Mouse (Mus musculus): Measurements from ENCODE around the gene Rpl3l. TPM values are rescaled to one million over a fixed set of nuclear protein-coding genes. Genes with fewer than 3 reads are reported as not detected.

Rpl3l gene
- polyA plus RNA-seq, 1 experiment from 2014 or later: 2.4 TPM

- no peak overlapping the region for H3K4me3 ChIP-seq (ENCODE audit: low read length)
- H3K9me3 ChIP-seq (replicated peaks; ENCODE audit: control insufficient read depth, low read length): peaks cover 5% of the 10 kb centered on the region; the same call in 1 of the 2 replicates
- 44% methylated on average over 3 of the region's 3 CpGs for WGBS
- 0 out of 2 replicates have a peak, but pooled peaks cover 3% of the 10 kb centered on the region for H3K4me1 ChIP-seq (ENCODE audit: control insufficient read depth, insufficient read depth, low read length)
- H3K27me3 ChIP-seq (ENCODE audit: control insufficient read depth, insufficient read depth, low read length): no peaks in the 10 kb centered on the region
- no peaks in the 10 kb centered on the region for H3K36me3 ChIP-seq (ENCODE audit: control insufficient read depth, insufficient read depth)
- ATAC-seq (replicated peaks; ENCODE audit: extremely low read depth, insufficient read depth, low FRiP score): no peak
- no peak overlapping the region for H3K4me2 ChIP-seq (ENCODE audit: low read depth, low read length)
- H3K27ac ChIP-seq (ENCODE audit: low read length): no peak overlapping the region
- H3K9ac ChIP-seq (ENCODE audit: low read length): no peak overlapping the region
Measured at GRCm38 (mm10) chr17:24769146-24769545, 41.5 kb downstream of the Rpl3l start.

DNA sequence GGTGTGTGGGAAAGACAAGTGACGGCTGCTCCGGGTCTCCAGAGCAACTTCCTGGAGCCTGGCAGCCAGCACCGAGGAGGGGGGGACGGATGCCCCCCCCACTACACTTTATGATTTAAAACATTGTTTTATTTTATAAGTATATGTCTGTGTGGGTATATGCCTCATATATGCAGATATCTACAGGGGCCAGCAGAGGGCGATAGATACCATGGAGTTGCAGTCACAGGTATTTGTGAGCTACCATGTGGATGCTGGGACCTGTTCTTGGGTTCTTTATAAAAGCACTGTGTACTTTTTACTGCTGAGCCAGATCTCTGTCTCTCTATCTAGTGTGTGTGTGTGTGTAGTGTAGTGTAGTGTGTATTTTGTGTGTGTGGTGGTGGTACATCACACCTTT, 45.6 kb downstream of the Rpl3l start:
- 82% methylated on average over 5 of the region's 5 CpGs for WGBS
- Histone ChIP-seq H3K4me1 (ENCODE audit: control insufficient read depth, insufficient read depth, low read length) (no peaks in the 10 kb centered on the region), H3K4me3 (ENCODE audit: low read length) (no peak overlapping the region), H3K4me2 (ENCODE audit: low read depth, low read length) (no peak overlapping the region), H3K9ac (ENCODE audit: low read length) (no peak overlapping the region), H3K36me3 (ENCODE audit: control insufficient read depth, insufficient read depth) (no peaks in the 10 kb centered on the region), H3K9me3 (replicated peaks; ENCODE audit: control insufficient read depth, low read length) (peaks cover 5% of the 10 kb centered on the region; the same call in 1 of the 2 replicates), H3K27ac (ENCODE audit: low read length) (no peak overlapping the region), H3K27me3 (ENCODE audit: control insufficient read depth, insufficient read depth, low read length) (no peaks in the 10 kb centered on the region)
- no peak for ATAC-seq (replicated peaks; ENCODE audit: extremely low read depth, insufficient read depth, low FRiP score)

GRCm38 (mm10) chr17:24775173-24775572, 47.6 kb downstream of the Rpl3l start:
- no peaks in the 10 kb centered on the region for H3K36me3 ChIP-seq (ENCODE audit: control insufficient read depth, insufficient read depth)
- 74% methylated on average over 8 of the region's 8 CpGs for WGBS
- H3K4me3 ChIP-seq (ENCODE audit: low read length): no peak overlapping the region
- ATAC-seq (replicated peaks; ENCODE audit: extremely low read depth, insufficient read depth, low FRiP score): no peak
- no peak overlapping the region for H3K9ac ChIP-seq (ENCODE audit: low read length)
- peaks cover 5% of the 10 kb centered on the region; the same call in 1 of the 2 replicates for H3K9me3 ChIP-seq (replicated peaks; ENCODE audit: control insufficient read depth, low read length)
- H3K27me3 ChIP-seq (ENCODE audit: control insufficient read depth, insufficient read depth, low read length): no peaks in the 10 kb centered on the region
- H3K27ac ChIP-seq (ENCODE audit: low read length): no peak overlapping the region
- no peaks in the 10 kb centered on the region for H3K4me1 ChIP-seq (ENCODE audit: control insufficient read depth, insufficient read depth, low read length)
- H3K4me2 ChIP-seq (ENCODE audit: low read depth, low read length): no peak overlapping the region

DNA sequence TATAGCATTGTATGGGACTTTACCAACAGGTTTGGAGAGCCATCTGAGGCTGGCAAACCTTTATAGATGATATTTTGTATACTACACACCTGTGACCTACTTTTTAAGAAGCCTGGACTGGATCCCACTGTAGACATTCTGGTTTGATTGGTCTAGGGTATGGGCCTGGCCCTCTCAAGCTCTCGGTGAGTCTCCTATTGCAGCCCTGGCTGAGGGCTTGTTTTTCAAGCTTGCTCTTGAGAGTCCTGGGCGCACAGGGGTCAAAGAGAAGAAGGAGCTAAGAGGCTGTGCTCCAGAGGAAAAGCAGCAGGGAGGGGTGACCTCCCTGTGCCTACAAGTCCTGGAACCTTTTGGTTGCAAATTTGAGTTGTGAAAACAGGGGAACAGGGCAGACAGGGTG, 49.5 kb downstream of the Rpl3l start:
- Histone ChIP-seq H3K4me1 (ENCODE audit: control insufficient read depth, insufficient read depth, low read length) (no peaks in the 10 kb centered on the region), H3K27ac (ENCODE audit: low read length) (no peak overlapping the region), H3K36me3 (ENCODE audit: control insufficient read depth, insufficient read depth) (no peaks in the 10 kb centered on the region), H3K4me3 (ENCODE audit: low read length) (no peak overlapping the region), H3K4me2 (ENCODE audit: low read depth, low read length) (no peak overlapping the region), H3K9ac (ENCODE audit: low read length) (no peak overlapping the region), H3K9me3 (replicated peaks; ENCODE audit: control insufficient read depth, low read length) (peaks cover 5% of the 10 kb centered on the region; the same call in 1 of the 2 replicates), H3K27me3 (ENCODE audit: control insufficient read depth, insufficient read depth, low read length) (no peaks in the 10 kb centered on the region)
- 60% methylated on average over 2 of the region's 2 CpGs for WGBS
- ATAC-seq (replicated peaks; ENCODE audit: extremely low read depth, insufficient read depth, low FRiP score): no peak

DNA sequence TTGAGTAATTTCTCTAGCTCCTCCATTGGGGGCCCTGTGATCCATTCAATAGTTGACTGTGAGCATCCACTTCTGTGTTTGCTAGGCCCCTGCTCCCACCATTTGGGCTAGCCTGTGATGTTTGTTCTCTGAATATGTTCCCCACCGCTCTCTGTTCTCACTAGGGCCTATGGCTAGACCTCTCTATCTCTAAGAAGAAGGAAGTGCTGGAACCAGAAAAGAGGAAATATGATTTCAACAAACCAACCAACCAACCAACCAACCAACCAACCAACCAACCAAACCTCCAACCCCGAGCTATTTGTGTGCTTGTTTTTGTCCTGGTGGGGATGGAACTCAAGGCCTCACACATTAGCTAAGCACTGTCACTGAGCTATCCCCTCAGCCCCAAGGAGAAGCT, 53.2 kb downstream of the Rpl3l start:
- Histone ChIP-seq H3K4me3 (ENCODE audit: low read length) (no peak overlapping the region), H3K9me3 (replicated peaks; ENCODE audit: control insufficient read depth, low read length) (no peaks in the 10 kb centered on the region), H3K27me3 (ENCODE audit: control insufficient read depth, insufficient read depth, low read length) (no peaks in the 10 kb centered on the region), H3K4me2 (ENCODE audit: low read depth, low read length) (no peak overlapping the region), H3K27ac (ENCODE audit: low read length) (no peak overlapping the region), H3K9ac (ENCODE audit: low read length) (no peak overlapping the region), H3K4me1 (ENCODE audit: control insufficient read depth, insufficient read depth, low read length) (no peaks in the 10 kb centered on the region), H3K36me3 (ENCODE audit: control insufficient read depth, insufficient read depth) (no peaks in the 10 kb centered on the region)
- WGBS: 85% methylated on average over 2 of the region's 2 CpGs
- no peak for ATAC-seq (replicated peaks; ENCODE audit: extremely low read depth, insufficient read depth, low FRiP score)

Other genes with a start within 250 kb of the Rpl3l start
- gene Mlst8, start 248.7 kb upstream of the Rpl3l start, polyA plus RNA-seq (2015; fragmentation: Nextera tagmentation; extraction: Ambion mirVana): 18.7 and 19.5 TPM in 2 replicates
- 0.24 and 0.52 TPM in 2 replicates for gene Caskin1, start 239.2 kb upstream of the Rpl3l start, polyA plus RNA-seq (2015; fragmentation: Nextera tagmentation; extraction: Ambion mirVana)
- gene Traf7, start 199.9 kb upstream of the Rpl3l start, polyA plus RNA-seq (2015; fragmentation: Nextera tagmentation; extraction: Ambion mirVana): 77.6 and 80.7 TPM in 2 replicates
- 0.87 and 0.92 TPM in 2 replicates for gene Rab26, start 193.6 kb upstream of the Rpl3l start, polyA plus RNA-seq (2015; fragmentation: Nextera tagmentation; extraction: Ambion mirVana)
- 17.6 and 18.4 TPM in 2 replicates for gene Pkd1, start 178.0 kb upstream of the Rpl3l start, polyA plus RNA-seq (2015; fragmentation: Nextera tagmentation; extraction: Ambion mirVana)
- gene Tsc2, start 95.2 kb upstream of the Rpl3l start, polyA plus RNA-seq (2015; fragmentation: Nextera tagmentation; extraction: Ambion mirVana): 48.1 and 53.3 TPM in 2 replicates
- 11.2 and 12.7 TPM in 2 replicates for gene Nthl1, start 95.1 kb upstream of the Rpl3l start, polyA plus RNA-seq (2015; fragmentation: Nextera tagmentation; extraction: Ambion mirVana)
- 50.8 and 63.9 TPM in 2 replicates for gene Slc9a3r2, start 77.5 kb upstream of the Rpl3l start, polyA plus RNA-seq (2015; fragmentation: Nextera tagmentation; extraction: Ambion mirVana)
- gene Npw, start 69.4 kb upstream of the Rpl3l start, polyA plus RNA-seq (2015; fragmentation: Nextera tagmentation; extraction: Ambion mirVana): 0.62 TPM in 1 of 2 replicates, not detected in the other
- 11.9 and 17.0 TPM in 2 replicates for gene Zfp598, start 58.1 kb upstream of the Rpl3l start, polyA plus RNA-seq (2015; fragmentation: Nextera tagmentation; extraction: Ambion mirVana)
- 0.60 and 0.67 TPM in 2 replicates for gene Syngr3, start 37.9 kb upstream of the Rpl3l start, polyA plus RNA-seq (2015; fragmentation: Nextera tagmentation; extraction: Ambion mirVana)
- gene Gfer, start 31.7 kb upstream of the Rpl3l start, polyA plus RNA-seq (2015; fragmentation: Nextera tagmentation; extraction: Ambion mirVana): 27.6 and 29.7 TPM in 2 replicates
- 0.97 and 1.2 TPM in 2 replicates for gene Noxo1, start 31.6 kb upstream of the Rpl3l start, polyA plus RNA-seq (2015; fragmentation: Nextera tagmentation; extraction: Ambion mirVana)
- gene Tbl3, start 20.2 kb upstream of the Rpl3l start, polyA plus RNA-seq (2015; fragmentation: Nextera tagmentation; extraction: Ambion mirVana): 44.3 and 47.5 TPM in 2 replicates
- not detected in 2 replicates for gene Rnf151, start 9.8 kb upstream of the Rpl3l start, polyA plus RNA-seq (2015; fragmentation: Nextera tagmentation; extraction: Ambion mirVana)
- 843 and 891 TPM in 2 replicates for gene Rps2, start 9.7 kb upstream of the Rpl3l start, polyA plus RNA-seq (2015; fragmentation: Nextera tagmentation; extraction: Ambion mirVana)
- 570 and 615 TPM in 2 replicates for gene Ndufb10, start 3.3 kb upstream of the Rpl3l start, polyA plus RNA-seq (2015; fragmentation: Nextera tagmentation; extraction: Ambion mirVana)
- 19.0 and 21.2 TPM in 2 replicates for gene Msrb1, start 8.8 kb downstream of the Rpl3l start, polyA plus RNA-seq (2015; fragmentation: Nextera tagmentation; extraction: Ambion mirVana)
- 0.21 and 0.36 TPM in 2 replicates for gene Hs3st6, start 25.2 kb downstream of the Rpl3l start, polyA plus RNA-seq (2015; fragmentation: Nextera tagmentation; extraction: Ambion mirVana)
- gene Meiob, start 76.5 kb downstream of the Rpl3l start, polyA plus RNA-seq (2015; fragmentation: Nextera tagmentation; extraction: Ambion mirVana): not detected in 2 replicates
- 69.1 and 71.8 TPM in 2 replicates for gene Hagh, start 112.3 kb downstream of the Rpl3l start, polyA plus RNA-seq (2015; fragmentation: Nextera tagmentation; extraction: Ambion mirVana)
- gene Fahd1, start 122.5 kb downstream of the Rpl3l start, polyA plus RNA-seq (2015; fragmentation: Nextera tagmentation; extraction: Ambion mirVana): 50.2 and 59.9 TPM in 2 replicates
- gene Igfals, start 138.2 kb downstream of the Rpl3l start, polyA plus RNA-seq (2015; fragmentation: Nextera tagmentation; extraction: Ambion mirVana): 0.40 and 0.70 TPM in 2 replicates
- 37.9 and 38.3 TPM in 2 replicates for gene Nubp2, start 158.5 kb downstream of the Rpl3l start, polyA plus RNA-seq (2015; fragmentation: Nextera tagmentation; extraction: Ambion mirVana)
- 33.7 and 34.0 TPM in 2 replicates for gene Spsb3, start 158.8 kb downstream of the Rpl3l start, polyA plus RNA-seq (2015; fragmentation: Nextera tagmentation; extraction: Ambion mirVana)
- gene Eme2, start 167.3 kb downstream of the Rpl3l start, polyA plus RNA-seq (2015; fragmentation: Nextera tagmentation; extraction: Ambion mirVana): 18.2 and 20.4 TPM in 2 replicates
- 86.8 and 94.8 TPM in 2 replicates for gene Mrps34, start 167.3 kb downstream of the Rpl3l start, polyA plus RNA-seq (2015; fragmentation: Nextera tagmentation; extraction: Ambion mirVana)
- 38.2 and 42.1 TPM in 2 replicates for gene Nme3, start 168.7 kb downstream of the Rpl3l start, polyA plus RNA-seq (2015; fragmentation: Nextera tagmentation; extraction: Ambion mirVana)
- 30.1 and 33.0 TPM in 2 replicates for gene Mapk8ip3, start 209.2 kb downstream of the Rpl3l start, polyA plus RNA-seq (2015; fragmentation: Nextera tagmentation; extraction: Ambion mirVana)
- gene Jpt2, start 232.9 kb downstream of the Rpl3l start, polyA plus RNA-seq (2015; fragmentation: Nextera tagmentation; extraction: Ambion mirVana): 79.3 and 82.5 TPM in 2 replicates

All from heart, embryonic 16.5 days (tissue).